Mouse (Mus musculus) kidney, adult 2 months (tissue): ENCODE data around the gene Hip1.

Source experiments
- CTCF ChIP-seq: fragments of 200-500 bp; conservative IDR thresholded peaks from 2 replicates; pipeline ENCODE4 v1.5.1; 2011; ENCODE audit warnings: low read depth, mild to moderate bottlenecking, control low read depth, low read length, moderate library complexity, mixed read lengths; ENCODE audit not compliant: insufficient read depth, insufficient read length
- POLR2A ChIP-seq: fragments of 200-500 bp; IDR thresholded peaks from one replicate; pipeline ENCODE4 v1.6.1; 2011; ENCODE audit warnings: low read depth, low read length, control low read depth

GRCm38 (mm10) chr5:135472405-135472804, 72.5 kb downstream of the Hip1 start:
- no peak for TF ChIP-seq CTCF
- no peak for TF ChIP-seq POLR2A
